Mouse (Mus musculus): ENCODE measurements around the gene Ahctf1.

DNA sequence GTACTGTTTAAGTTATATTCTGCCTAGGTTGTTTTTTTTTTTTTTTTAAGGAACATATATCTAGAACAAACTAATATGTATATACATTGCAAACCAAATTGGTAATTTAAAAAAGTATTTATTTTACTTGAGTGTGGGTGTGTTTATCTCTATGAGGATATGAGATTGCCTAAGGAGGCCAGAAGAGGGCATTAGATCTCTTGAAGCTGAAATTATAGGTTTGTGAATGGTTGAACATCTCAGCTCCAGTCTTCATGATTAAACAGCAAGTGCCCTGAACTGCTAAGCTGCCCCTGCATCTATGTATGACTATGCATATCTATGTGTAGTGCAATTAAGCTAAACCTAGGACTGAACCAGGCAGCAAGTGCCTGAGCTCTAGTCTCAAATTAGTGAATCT lies 4.7 kb downstream of the Ahctf1 start:
- TF ChIP-seq CTCF (IDR thresholded peaks at IDR 0.05; ENCODE audit: low read depth): peak; percentile 38
- TF ChIP-seq EP300 (IDR thresholded peaks at IDR 0.05; ENCODE audit: low read depth): no peak

Measured in liver, postnatal 0 days (tissue).